Mouse (Mus musculus) A20 (cell line): Measurements from ENCODE around the gene Gm9736.
"Not testable (repeated sequence)": the region's sequence is repeated elsewhere in the genome, so short reads cannot be mapped to it uniquely, and the experiment has no call there.

Experiments used
- DNase-seq: peaks from one replicate; pipeline ENCODE4 v3.0.0-alpha.2; 2011; ENCODE audit warnings: low read depth, low spot score

Gm9736 gene

GRCm38 (mm10) chr10:77726186-77726585 lies 25.0 kb downstream of the Gm9736 start, which contains the start of gene Gm10100:
Gene Gm10100 (plus strand): TSS chr10:77726486.
- DNase-seq = no peak

GRCm38 (mm10) chr10:77724855-77725254 lies 26.3 kb downstream of the Gm9736 start:
- DNase-seq = peak; percentile 37

- not testable (repeated sequence) for DNase-seq
These were observed 30.9 kb downstream of the Gm9736 start, which contains the start of gene Krtap12-1 for GRCm38 (mm10) chr10:77720299-77720698. Gene Krtap12-1 (plus strand): TSS chr10:77720599.

GRCm38 (mm10) chr10:77715507-77715906 lies 35.6 kb downstream of the Gm9736 start, which contains the start of gene Gm10142:
Gene Gm10142 (plus strand): TSS chr10:77715807.
- no peak for DNase-seq

GRCm38 (mm10) chr10:77713734-77714133 lies 37.4 kb downstream of the Gm9736 start:
- DNase-seq = peak; percentile 31

- DNase-seq = not testable (repeated sequence)
These were observed 40.0 kb downstream of the Gm9736 start, which contains the start of gene Gm10024 for GRCm38 (mm10) chr10:77711157-77711556. Gene Gm10024 (plus strand): TSS chr10:77711457.

- DNase-seq = no peak
These were observed 41.3 kb downstream of the Gm9736 start for GRCm38 (mm10) chr10:77709831-77710230.

- DNase-seq = no peak
These were observed 44.8 kb downstream of the Gm9736 start, which contains the start of gene Gm10272 for GRCm38 (mm10) chr10:77706326-77706725. Gene Gm10272 (plus strand): TSS chr10:77706626.
